In the genomic region with DNA sequence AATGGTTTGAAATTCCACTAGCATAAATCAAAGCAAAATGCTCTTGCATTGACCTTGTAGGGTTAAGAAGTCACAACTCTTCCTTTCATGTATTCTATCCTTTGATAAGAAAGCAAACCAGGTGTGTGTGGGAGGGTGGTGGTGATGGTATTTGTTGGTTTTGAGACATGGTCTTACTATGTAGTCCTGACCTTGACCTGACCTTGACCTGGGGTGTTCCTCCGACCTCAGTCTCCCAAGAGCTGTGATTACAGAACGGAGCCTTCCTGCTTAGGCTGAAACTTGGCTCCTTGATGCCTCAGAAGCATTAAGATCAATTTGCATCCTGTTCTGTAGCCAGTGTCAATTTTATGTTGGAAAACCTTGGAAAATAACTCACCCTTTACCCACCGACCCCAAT, we compare ENCODE assay signal across 27 mouse cellular contexts.
A peak's percentile ranks its signal among the peaks of the same experiment; 100 is the strongest.
DNase-seq lines count a peak whose midpoint lies in the region; ATAC-seq and TF ChIP-seq lines count a peak whose summit lies in the region.
"Had no signal": no experiment of that assay in that cellular context is flagged by ENCODE, and none has a peak within 500 bp of the region (broad histone marks: within the 10 kb centered on the region; RNA-seq: fewer than 3 reads in every experiment).

No protein-coding gene starts in this region.

- no peak overlapping the region for H3K4me2 ChIP-seq in heart, embryonic 12.5 days
- H3K4me2 ChIP-seq: embryonic facial prominence, embryonic 15.5 days; forebrain, embryonic 12.5 days; intestine, embryonic 15.5 days; midbrain, embryonic 13.5 days had no signal

- no peaks in the 10 kb centered on the region for H3K27me3 ChIP-seq in heart, embryonic 12.5 days (replicated peaks)
- H3K27me3 ChIP-seq: embryonic facial prominence, embryonic 15.5 days; forebrain, embryonic 12.5 days; intestine, embryonic 15.5 days; midbrain, embryonic 13.5 days had no signal

- no peak for TF ChIP-seq CTCF in left cerebral cortex, adult 2 months (IDR thresholded peaks at IDR 0.05)

- 0 out of 2 replicates have a peak, but pooled peaks cover 3% of the 10 kb centered on the region for H3K36me3 ChIP-seq in heart, embryonic 12.5 days
- H3K36me3 ChIP-seq: embryonic facial prominence, embryonic 10.5 days; embryonic facial prominence, embryonic 15.5 days; forebrain, embryonic 12.5 days; G1E; intestine, embryonic 15.5 days; midbrain, embryonic 13.5 days had no signal

- peak overlapping the region; percentile 7; the same call in 1 of the 2 replicates for H3K27ac ChIP-seq in heart, embryonic 12.5 days (ENCODE audit: poor library complexity, severe bottlenecking)
- H3K27ac ChIP-seq in left cerebral cortex, adult 2 months = peak overlapping the region; percentile 53; the same call in 1 of the 2 replicates
- H3K27ac ChIP-seq: embryonic facial prominence, embryonic 15.5 days; forebrain, embryonic 12.5 days; gastrocnemius, adult 2 months; heart, adult 2 months; intestine, embryonic 15.5 days; liver, embryonic 14.5 days; macrophage; midbrain, embryonic 13.5 days had no signal

- DNase-seq in heart, postnatal 25 days (ENCODE audit: low spot score) = no peak
- DNase-seq in left cerebral cortex, adult 2 months (ENCODE audit: extremely low spot score in 1 of 2, low spot score in 2 of 2) = no peak
- no peak for DNase-seq in left cerebral cortex, adult 18-20 months (ENCODE audit: low spot score in 2 of 2)
- peak; percentile 85 for DNase-seq in R1 (ENCODE audit: low read depth, low spot score)
- DNase-seq in testis, postnatal 10 days (ENCODE audit: low spot score) = no peak
- DNase-seq: adrenal gland, postnatal 14 days; B cell, adult 2 months; gastrocnemius, adult 2 months; gastrocnemius, postnatal 36 days; heart, adult 2 months; kidney, adult 2 months; kidney, postnatal 36 days; layer of hippocampus, postnatal 36 days; liver; lung, adult 2 months; lung, postnatal 10 days; right cerebral cortex, adult 18-20 months had no signal

- H3K9me3 ChIP-seq in heart, embryonic 12.5 days (replicated peaks) = no peaks in the 10 kb centered on the region
- H3K9me3 ChIP-seq: embryonic facial prominence, embryonic 10.5 days; embryonic facial prominence, embryonic 15.5 days; forebrain, embryonic 12.5 days; intestine, embryonic 15.5 days; midbrain, embryonic 13.5 days had no signal

- intact Hi-C loops in heart, postnatal 25 days (cut with DNase I) = no loop called here
- intact Hi-C loops in left cerebral cortex, adult 2 months (cut with DNase I) = no loop called here

- H3K4me1 ChIP-seq in heart, embryonic 12.5 days (replicated peaks) = peaks cover 43% of the 10 kb centered on the region
- H3K4me1 ChIP-seq: forebrain, embryonic 12.5 days; intestine, embryonic 15.5 days had no signal

- H3K9ac ChIP-seq in heart, embryonic 12.5 days = no peak overlapping the region
- H3K9ac ChIP-seq: embryonic facial prominence, embryonic 15.5 days; forebrain, embryonic 12.5 days; intestine, embryonic 15.5 days; liver, embryonic 14.5 days; midbrain, embryonic 13.5 days had no signal

- H3K4me3 ChIP-seq in heart, embryonic 12.5 days = no peak overlapping the region
- H3K4me3 ChIP-seq in left cerebral cortex, adult 2 months = no peak overlapping the region
- H3K4me3 ChIP-seq: embryonic facial prominence, embryonic 10.5 days; embryonic facial prominence, embryonic 15.5 days; forebrain, embryonic 12.5 days; gastrocnemius, adult 2 months; heart, adult 2 months; intestine, embryonic 15.5 days; midbrain, embryonic 13.5 days had no signal

- ATAC-seq in heart, embryonic 12.5 days (ENCODE audit: insufficient number of reproducible peaks, low FRiP score) = no peak
- ATAC-seq: hindbrain, embryonic 16.5 days; intestine, embryonic 15.5 days; midbrain, embryonic 13.5 days had no signal

- WGBS in heart, embryonic 12.5 days = 53% methylated on average over 3 of the region's 3 CpGs
